Mouse (Mus musculus) midbrain, embryonic 15.5 days (tissue): ENCODE results near the gene Scn10a. TPM values are rescaled to one million over a fixed set of nuclear protein-coding genes. Genes with fewer than 3 reads are reported as not detected.

Source experiments
- ATAC-seq: fragments of 200-750 bp; cut with Nextera tagmentation; replicated peaks from 2 replicates; pipeline ENCODE4 v1.8.0; 2017; ENCODE audit warnings: moderate TSS enrichment
- H3K27ac ChIP-seq: fragments of 300-500 bp; sonication (generic); 2 replicates; pipeline ENCODE4 v1.5.1; 2015; ENCODE audit warnings: mild to moderate bottlenecking, inconsistent platforms
- H3K27me3 ChIP-seq: fragments of 300-500 bp; sonication (generic); replicated peaks from 2 replicates; pipeline ENCODE4 v1.6.1; 2015; ENCODE audit warnings: inconsistent platforms
- H3K36me3 ChIP-seq: fragments of 300-500 bp; sonication (generic); replicated peaks from 2 replicates; pipeline ENCODE4 v1.6.1; 2015; ENCODE audit warnings: inconsistent platforms
- H3K4me1 ChIP-seq: fragments of 300-500 bp; sonication (generic); 2 replicates; pipeline ENCODE4 v1.6.1; 2015; ENCODE audit warnings: inconsistent platforms
- H3K4me2 ChIP-seq: fragments of 300-500 bp; sonication (generic); 2 replicates; pipeline ENCODE4 v1.6.1; 2015; ENCODE audit warnings: inconsistent platforms, mild to moderate bottlenecking, moderate library complexity
- H3K4me3 ChIP-seq: fragments of 300-500 bp; sonication (generic); 2 replicates; pipeline ENCODE4 v1.5.1; 2015; ENCODE audit warnings: mild to moderate bottlenecking, inconsistent platforms
- H3K9ac ChIP-seq: fragments of 300-500 bp; sonication (generic); 2 replicates; pipeline ENCODE4 v1.6.1; 2015; ENCODE audit warnings: mild to moderate bottlenecking, inconsistent platforms
- H3K9me3 ChIP-seq: fragments of 300-500 bp; sonication (generic); 2 replicates; pipeline ENCODE4 v1.6.1; 2016; ENCODE audit warnings: inconsistent platforms
- WGBS: fragments of 180-500 bp; shearing (Covaris S2); methylation state at CpG from one replicate; pipeline ENCODE4 v1.1.7; 2015; ENCODE audit warnings: mixed read lengths; 5-methylcytosine and 5-hydroxymethylcytosine counted together
- polyA plus RNA-seq: library from polyadenylated mRNA; unstranded; fragments of >200 nt; fragmentation: Nextera tagmentation; extraction: Ambion mirVana; gene quantifications from 2 replicates; pipeline ENCODE4 v1.2.1, GENCODE M21; 2015

Scn10a gene
- polyA plus RNA-seq, 1 experiment from 2014 or later = not detected

DNA sequence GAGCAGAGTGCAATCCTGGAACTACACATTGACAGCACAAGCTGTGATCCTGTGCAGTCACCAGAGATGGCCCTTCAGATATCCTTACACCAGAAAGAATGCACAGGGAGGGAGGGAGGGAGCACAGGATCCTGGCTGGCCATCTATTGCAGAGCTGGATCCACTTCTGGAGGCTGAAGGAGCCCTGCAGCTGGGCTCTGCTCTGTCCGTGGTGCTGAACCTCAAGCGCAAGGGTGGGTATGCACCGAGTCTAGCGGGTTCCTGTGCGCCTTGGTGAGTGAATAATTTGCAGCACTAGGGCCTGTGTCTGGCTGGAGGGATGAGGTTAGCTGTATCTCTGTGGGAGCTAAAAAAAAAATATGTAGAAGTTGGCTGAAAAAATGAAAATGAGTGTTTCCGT lies 12.4 kb downstream of the Scn10a start:
- Histone ChIP-seq H3K36me3 (no peaks in the 10 kb centered on the region), H3K4me2 (no peak overlapping the region)
- WGBS = 14% methylated on average over 6 of the region's 6 CpGs

GRCm38 (mm10) chr9:119691505-119691904 lies 27.6 kb downstream of the Scn10a start:
- no peak overlapping the region for H3K4me3 ChIP-seq
- no peaks in the 10 kb centered on the region for H3K27me3 ChIP-seq
- H3K4me1 ChIP-seq = no peaks in the 10 kb centered on the region
- H3K9ac ChIP-seq = no peak overlapping the region
- no peak overlapping the region for H3K4me2 ChIP-seq
- ATAC-seq = no peak
- 64% methylated on average over 7 of the region's 7 CpGs for WGBS
- no peaks in the 10 kb centered on the region for H3K36me3 ChIP-seq
- H3K27ac ChIP-seq = no peak overlapping the region
- no peaks in the 10 kb centered on the region for H3K9me3 ChIP-seq

More for the DNA sequence above, 12.4 kb downstream of the Scn10a start:
- no peak for ATAC-seq
- no peak overlapping the region for H3K4me3 ChIP-seq
- no peak overlapping the region for H3K27ac ChIP-seq
- no peaks in the 10 kb centered on the region for H3K9me3 ChIP-seq
- H3K4me1 ChIP-seq = no peaks in the 10 kb centered on the region
- peaks cover 2% of the 10 kb centered on the region; the same call in 1 of the 2 replicates for H3K27me3 ChIP-seq
- no peak overlapping the region for H3K9ac ChIP-seq

GRCm38 (mm10) chr9:119691001-119691400 lies 28.1 kb downstream of the Scn10a start:
- H3K27ac ChIP-seq = no peak overlapping the region
- H3K4me3 ChIP-seq = no peak overlapping the region
- no peaks in the 10 kb centered on the region for H3K9me3 ChIP-seq
- H3K4me2 ChIP-seq = no peak overlapping the region
- WGBS = 73% methylated on average over 8 of the region's 8 CpGs
- no peaks in the 10 kb centered on the region for H3K36me3 ChIP-seq
- H3K4me1 ChIP-seq = no peaks in the 10 kb centered on the region
- no peak overlapping the region for H3K9ac ChIP-seq
- no peaks in the 10 kb centered on the region for H3K27me3 ChIP-seq
- no peak for ATAC-seq

GRCm38 (mm10) chr9:119687893-119688292 lies 31.2 kb downstream of the Scn10a start:
- 78% methylated on average over 8 of the region's 8 CpGs for WGBS
- Histone ChIP-seq H3K9ac (no peak overlapping the region), H3K4me2 (no peak overlapping the region), H3K4me1 (no peaks in the 10 kb centered on the region), H3K27me3 (no peaks in the 10 kb centered on the region), H3K27ac (no peak overlapping the region), H3K36me3 (no peaks in the 10 kb centered on the region), H3K4me3 (no peak overlapping the region), H3K9me3 (no peaks in the 10 kb centered on the region)
- ATAC-seq = no peak

GRCm38 (mm10) chr9:119686187-119686586 lies 32.9 kb downstream of the Scn10a start:
- Histone ChIP-seq H3K27ac (no peak overlapping the region), H3K9me3 (no peaks in the 10 kb centered on the region), H3K36me3 (no peaks in the 10 kb centered on the region), H3K27me3 (no peaks in the 10 kb centered on the region), H3K4me1 (no peaks in the 10 kb centered on the region), H3K4me2 (no peak overlapping the region), H3K9ac (no peak overlapping the region), H3K4me3 (no peak overlapping the region)
- ATAC-seq = no peak
- 94% methylated on average over 8 of the region's 8 CpGs for WGBS

- H3K4me2 ChIP-seq = no peak overlapping the region
- H3K9ac ChIP-seq = no peak overlapping the region
- no peaks in the 10 kb centered on the region for H3K27me3 ChIP-seq
- 84% methylated on average over 3 of the region's 3 CpGs for WGBS
- no peak overlapping the region for H3K27ac ChIP-seq
- no peak overlapping the region for H3K4me3 ChIP-seq
- no peaks in the 10 kb centered on the region for H3K36me3 ChIP-seq
- ATAC-seq = no peak
- no peaks in the 10 kb centered on the region for H3K9me3 ChIP-seq
- H3K4me1 ChIP-seq = no peaks in the 10 kb centered on the region
Observed at GRCm38 (mm10) chr9:119680896-119681295, 38.2 kb downstream of the Scn10a start.

DNA sequence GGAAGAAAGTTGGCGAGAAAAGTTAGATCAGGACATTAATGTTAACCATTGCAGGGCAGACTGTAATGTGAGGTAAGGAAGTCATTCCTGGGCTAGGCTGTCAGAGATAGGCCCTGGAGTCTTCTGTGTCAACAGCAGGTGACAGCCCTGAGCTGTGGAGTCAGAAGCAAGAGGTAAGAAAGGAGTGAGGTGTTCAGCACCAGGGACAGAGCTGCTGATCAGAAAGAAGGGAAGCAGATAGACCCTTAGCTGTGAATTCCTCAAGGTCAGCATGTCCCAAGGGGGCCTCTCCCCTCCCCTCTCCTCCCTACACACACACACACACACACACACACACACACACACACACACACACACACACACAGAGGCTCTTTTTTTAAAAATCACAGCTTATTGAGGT lies 55.0 kb downstream of the Scn10a start:
- H3K4me3 ChIP-seq = no peak overlapping the region
- H3K9me3 ChIP-seq = no peaks in the 10 kb centered on the region
- H3K27me3 ChIP-seq = no peaks in the 10 kb centered on the region
- H3K4me1 ChIP-seq = no peaks in the 10 kb centered on the region
- H3K9ac ChIP-seq = no peak overlapping the region
- H3K4me2 ChIP-seq = no peak overlapping the region
- H3K36me3 ChIP-seq = no peaks in the 10 kb centered on the region
- no peak for ATAC-seq
- WGBS = 66% methylated on average over 1 of the region's 1 CpGs
- H3K27ac ChIP-seq = no peak overlapping the region

- ATAC-seq = no peak
- 75% methylated on average over 6 of the region's 6 CpGs for WGBS
- Histone ChIP-seq H3K4me3 (no peak overlapping the region), H3K4me2 (no peak overlapping the region), H3K4me1 (no peaks in the 10 kb centered on the region), H3K27ac (no peak overlapping the region), H3K27me3 (no peaks in the 10 kb centered on the region), H3K9me3 (no peaks in the 10 kb centered on the region), H3K9ac (no peak overlapping the region), H3K36me3 (no peaks in the 10 kb centered on the region)
Observed at GRCm38 (mm10) chr9:119656111-119656510, 63.0 kb downstream of the Scn10a start.

DNA sequence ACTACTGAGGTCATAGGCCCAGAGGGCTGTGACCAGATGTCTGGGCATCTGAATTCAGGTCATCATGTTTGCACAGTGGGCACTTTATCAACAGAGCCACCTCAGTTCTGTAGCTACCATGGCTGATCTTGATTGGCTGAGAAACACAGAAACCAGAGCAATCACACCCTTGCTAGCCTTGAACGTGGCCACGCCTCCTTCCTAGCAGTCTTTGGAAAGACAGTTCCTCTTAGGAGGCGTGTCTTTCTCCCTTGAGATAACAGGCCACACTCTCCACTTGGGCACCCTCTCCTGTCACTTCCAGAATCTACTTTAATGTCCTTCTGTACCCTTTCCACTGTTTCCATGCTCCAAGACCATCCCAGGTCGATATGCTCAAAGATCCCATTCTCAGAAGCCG lies 65.4 kb downstream of the Scn10a start:
- H3K9me3 ChIP-seq = no peaks in the 10 kb centered on the region
- WGBS = 73% methylated on average over 5 of the region's 5 CpGs
- H3K4me3 ChIP-seq = no peak overlapping the region
- no peak overlapping the region for H3K27ac ChIP-seq
- H3K4me1 ChIP-seq = no peaks in the 10 kb centered on the region
- H3K27me3 ChIP-seq = no peaks in the 10 kb centered on the region
- ATAC-seq = no peak
- no peaks in the 10 kb centered on the region for H3K36me3 ChIP-seq
- no peak overlapping the region for H3K4me2 ChIP-seq
- H3K9ac ChIP-seq = no peak overlapping the region

DNA sequence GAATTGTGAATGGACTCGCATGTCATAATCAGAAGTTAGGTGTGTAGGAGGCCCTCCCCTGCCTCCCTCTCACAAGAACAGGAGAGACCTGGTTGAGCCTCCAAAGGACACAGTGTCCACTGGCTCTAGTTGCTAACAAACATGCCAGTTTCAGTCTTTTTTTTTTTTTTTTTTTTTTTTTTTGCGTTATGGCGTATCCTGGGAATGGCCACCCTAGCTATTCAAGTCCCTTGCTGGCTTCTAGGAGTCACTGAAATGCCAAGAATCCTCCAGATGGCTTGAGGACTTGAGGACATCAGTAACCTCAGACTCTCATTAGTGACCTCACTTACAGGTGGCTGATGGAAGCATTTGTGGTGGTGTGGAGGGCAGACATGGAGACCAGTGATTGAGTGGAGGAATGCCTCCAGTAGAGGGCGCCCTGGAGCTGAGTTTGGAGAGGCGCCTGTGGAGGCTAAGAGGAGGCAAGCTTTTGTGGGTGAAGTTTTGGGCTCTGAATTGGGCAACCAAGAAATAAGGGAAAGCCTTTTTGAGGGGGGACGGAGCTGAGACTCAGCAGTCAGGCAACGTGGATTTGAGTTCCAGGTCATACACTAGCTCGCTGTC lies 72.1 kb downstream of the Scn10a start:
- Histone ChIP-seq H3K4me3 (no peak overlapping the region), H3K4me1 (no peaks in the 10 kb centered on the region), H3K27me3 (no peaks in the 10 kb centered on the region), H3K36me3 (no peaks in the 10 kb centered on the region), H3K9ac (no peak overlapping the region), H3K27ac (no peak overlapping the region), H3K9me3 (no peaks in the 10 kb centered on the region), H3K4me2 (no peak overlapping the region)
- 58% methylated on average over 8 of the region's 8 CpGs for WGBS
- no peak for ATAC-seq

DNA sequence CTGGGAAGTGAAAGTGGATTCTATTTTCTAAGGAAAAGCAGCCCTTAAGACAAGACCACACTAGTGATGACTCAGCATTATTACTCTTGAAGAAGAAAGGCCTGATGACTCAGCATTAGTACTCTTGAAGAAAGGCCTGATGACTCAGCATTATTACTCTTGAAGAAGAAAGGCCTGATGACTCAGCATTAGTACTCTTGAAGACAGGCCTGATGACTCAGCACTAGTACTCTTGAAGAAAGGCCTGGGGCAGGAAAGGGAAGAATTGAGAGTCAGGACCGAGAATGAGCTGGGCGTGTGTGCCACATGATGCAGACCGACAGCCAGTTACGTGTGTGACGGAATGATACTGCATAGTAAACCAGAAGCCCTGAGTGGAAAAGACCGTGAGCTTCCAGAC lies 77.1 kb downstream of the Scn10a start:
- H3K9me3 ChIP-seq = no peaks in the 10 kb centered on the region
- 88% methylated on average over 6 of the region's 6 CpGs for WGBS
- H3K36me3 ChIP-seq = no peaks in the 10 kb centered on the region
- ATAC-seq = no peak
- H3K27ac ChIP-seq = no peak overlapping the region
- no peak overlapping the region for H3K4me2 ChIP-seq
- no peaks in the 10 kb centered on the region for H3K27me3 ChIP-seq
- no peak overlapping the region for H3K9ac ChIP-seq
- H3K4me1 ChIP-seq = no peaks in the 10 kb centered on the region
- no peak overlapping the region for H3K4me3 ChIP-seq

DNA sequence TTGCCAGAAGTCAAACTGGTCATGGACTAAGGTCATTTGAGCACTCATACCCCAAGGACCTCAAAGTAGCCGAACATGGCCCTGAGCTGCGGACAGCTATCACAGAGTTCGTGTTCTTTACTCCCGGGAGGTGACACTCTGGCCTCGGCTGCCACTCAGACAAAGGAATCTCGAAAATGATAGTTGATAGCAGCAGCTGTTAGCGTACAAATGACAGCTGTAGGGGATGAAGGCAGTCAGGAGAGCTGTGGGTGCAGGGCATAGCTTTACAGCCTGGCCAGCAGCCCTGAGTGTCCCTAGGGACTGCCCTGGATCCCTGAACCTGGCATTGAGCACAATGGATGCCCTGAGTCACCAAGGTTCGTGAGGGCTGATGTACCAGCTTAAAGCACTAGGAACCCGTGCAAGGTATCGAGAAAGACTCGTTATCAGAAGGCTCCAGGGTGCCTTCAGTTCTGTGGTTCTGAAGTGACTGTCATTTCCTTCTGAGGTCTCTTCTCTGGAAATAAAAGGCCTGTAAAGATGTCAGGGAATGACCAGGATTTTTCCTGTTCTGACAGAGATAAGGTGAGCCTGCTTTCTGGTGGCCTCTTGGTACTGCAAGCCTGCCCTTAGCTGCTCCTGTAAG lies 84.8 kb downstream of the Scn10a start:
- Histone ChIP-seq H3K27me3 (no peaks in the 10 kb centered on the region), H3K4me1 (peaks cover 15% of the 10 kb centered on the region; the same call in 1 of the 2 replicates), H3K36me3 (no peaks in the 10 kb centered on the region), H3K4me2 (no peak overlapping the region), H3K9ac (no peak overlapping the region), H3K9me3 (no peaks in the 10 kb centered on the region), H3K4me3 (no peak overlapping the region), H3K27ac (no peak overlapping the region)
- WGBS = 75% methylated on average over 11 of the region's 11 CpGs
- no peak for ATAC-seq

DNA sequence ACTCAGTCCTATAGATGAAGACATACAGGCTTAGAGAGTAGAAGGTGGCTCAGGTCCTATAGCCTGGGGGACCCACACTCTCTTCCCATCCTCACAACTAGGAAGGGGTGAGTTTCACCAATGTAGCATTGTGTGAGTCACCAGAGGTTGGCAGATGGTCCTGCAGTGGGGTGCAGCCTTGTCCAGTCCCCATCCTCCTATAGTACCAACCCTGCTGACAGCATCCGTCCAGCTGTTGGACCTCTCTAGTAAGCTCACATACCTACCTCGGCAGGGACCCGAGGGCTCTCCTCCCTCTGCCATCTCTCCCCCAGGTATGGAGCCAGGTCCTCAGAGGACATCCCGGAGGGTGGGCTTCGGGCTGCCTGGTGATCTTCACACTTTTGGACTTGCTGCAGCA lies 85.6 kb downstream of the Scn10a start:
- no peaks in the 10 kb centered on the region for H3K36me3 ChIP-seq
- no peaks in the 10 kb centered on the region for H3K27me3 ChIP-seq
- no peak overlapping the region for H3K4me2 ChIP-seq
- H3K4me3 ChIP-seq = no peak overlapping the region
- no peak for ATAC-seq
- no peak overlapping the region for H3K27ac ChIP-seq
- 89% methylated on average over 5 of the region's 5 CpGs for WGBS
- H3K4me1 ChIP-seq = peaks cover 15% of the 10 kb centered on the region; the same call in 1 of the 2 replicates
- H3K9ac ChIP-seq = no peak overlapping the region
- no peaks in the 10 kb centered on the region for H3K9me3 ChIP-seq
